Mouse (Mus musculus) G1E (cell line): Measurements from ENCODE around the gene Fbf1.

Experiments used
- CTCF ChIP-seq: IDR thresholded peaks from 2 replicates; pipeline ENCODE4 v1.5.1; 2012; ENCODE audit warnings: low read depth, low read length, inconsistent platforms, mixed read lengths
- GATA1 ChIP-seq: IDR thresholded peaks from 2 replicates; pipeline ENCODE4 v1.6.1; 2012; ENCODE audit warnings: borderline replicate concordance, low read length, inconsistent platforms, mixed read lengths
- POLR2AphosphoS5 ChIP-seq: IDR thresholded peaks from 2 replicates; pipeline ENCODE4 v1.6.1; 2012; ENCODE audit warnings: low read depth, low read length, inconsistent platforms; ENCODE audit not compliant: insufficient replicate concordance
- TAL1 ChIP-seq: conservative IDR thresholded peaks from 2 replicates; pipeline ENCODE4 v1.6.1; 2012; ENCODE audit warnings: low read depth, low read length, inconsistent platforms, mixed read lengths

DNA sequence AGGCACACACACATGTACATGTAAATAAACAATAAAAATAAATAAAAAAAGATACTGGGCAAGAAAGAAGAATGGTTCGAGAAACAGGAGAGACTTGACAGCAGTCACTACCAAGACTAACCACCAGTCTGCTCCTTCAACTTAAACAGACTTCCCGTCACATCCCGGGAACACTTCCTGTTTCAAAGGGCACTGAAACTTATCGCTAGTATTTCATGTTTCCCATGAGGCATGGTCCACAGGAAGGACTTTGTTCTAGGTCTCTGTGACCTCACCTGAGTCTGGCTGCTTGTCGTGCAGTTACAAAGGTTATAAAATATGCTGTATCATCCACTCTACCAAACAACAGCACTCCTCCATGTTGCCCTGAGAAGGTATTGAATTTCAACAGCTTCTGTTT lies 27.3 kb upstream of the Fbf1 start:
- no peak for TF ChIP-seq CTCF
- TF ChIP-seq GATA1, result no peak
- no peak for TF ChIP-seq TAL1
- TF ChIP-seq POLR2AphosphoS5, result no peak
